Mouse (Mus musculus) left cerebral cortex, adult 9 months (tissue): ENCODE data around the gene Bex6.
"Not testable (repeated sequence)": the region's sequence is repeated elsewhere in the genome, so short reads cannot be mapped to it uniquely, and the experiment has no call there.

Source experiments
- DNase-seq, 2 experiments: peaks; one replicate each; pipeline ENCODE4 v3.0.0; 2022; ENCODE audit warnings: low spot score in 2 of 2

Bex6 gene

DNA sequence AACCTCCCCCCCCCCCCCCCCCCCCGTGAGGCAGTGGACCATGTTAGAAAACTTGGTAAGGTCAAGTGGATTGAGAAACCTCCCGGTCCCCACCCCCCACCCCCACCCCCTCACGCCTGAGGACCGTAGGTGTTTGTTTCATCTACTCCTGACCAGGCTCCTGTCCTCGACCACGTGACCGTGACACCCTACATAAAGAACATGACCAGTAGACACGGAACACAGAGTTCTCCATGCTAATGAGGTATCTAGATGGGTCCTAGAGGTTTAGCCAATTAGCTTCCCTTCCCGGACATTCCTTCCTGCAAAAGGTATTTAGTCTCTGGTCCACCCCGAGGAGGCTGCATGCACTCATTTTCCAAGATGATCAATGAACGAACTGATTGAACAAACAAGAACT, 6.2 kb upstream of the Bex6 start:
- no peak for DNase-seq

DNA sequence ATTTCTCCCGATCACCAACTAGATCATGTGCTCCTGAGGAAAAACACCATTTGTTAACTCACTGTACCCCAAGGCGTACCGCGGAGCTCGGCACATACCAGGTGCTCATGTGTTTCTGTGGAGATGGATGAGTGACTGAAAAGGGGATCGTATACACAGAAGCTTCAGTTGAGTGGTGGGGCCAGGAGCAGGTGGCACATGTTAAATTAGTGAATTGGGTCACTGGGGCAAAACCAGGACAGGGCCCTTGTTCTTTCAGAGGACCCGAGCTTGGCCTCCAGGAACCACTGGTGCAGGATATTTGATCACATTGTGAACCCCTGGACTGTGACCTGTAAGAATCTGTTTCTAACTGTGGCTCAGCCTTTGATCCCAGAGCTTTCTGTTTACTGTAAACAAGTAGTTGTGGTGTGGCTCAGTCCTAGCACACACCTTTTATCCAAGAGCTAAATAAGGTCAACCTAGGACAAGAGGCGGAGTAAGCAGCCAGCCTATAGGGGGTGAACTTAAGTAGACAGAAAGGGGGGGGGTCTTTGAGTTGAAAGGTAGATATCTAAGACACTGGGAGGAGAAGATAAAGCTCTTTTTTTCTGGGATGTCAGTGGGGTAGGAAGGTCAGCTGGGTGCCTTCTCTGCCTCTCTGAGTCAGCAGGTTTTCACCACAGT, 5.2 kb upstream of the Bex6 start:
- no peak for DNase-seq

DNA sequence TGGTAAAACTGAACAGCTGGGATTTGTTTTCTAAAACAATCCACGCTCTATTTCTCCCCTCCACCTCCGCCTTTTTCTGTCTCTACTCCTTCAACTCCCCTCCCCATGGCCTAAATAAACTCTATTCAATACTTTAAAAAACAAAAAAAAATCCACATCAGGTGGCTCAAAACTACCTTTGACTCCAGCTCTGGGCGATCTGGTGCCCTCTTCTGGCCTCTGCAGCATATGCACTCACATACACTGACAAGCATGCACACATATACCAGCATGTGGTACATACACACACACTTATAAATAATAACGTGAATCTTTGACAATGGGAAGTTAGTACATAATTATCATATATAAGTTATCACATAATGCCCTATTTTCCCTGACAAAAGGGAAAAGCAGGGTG, 4.6 kb upstream of the Bex6 start:
- DNase-seq, result no peak

DNA sequence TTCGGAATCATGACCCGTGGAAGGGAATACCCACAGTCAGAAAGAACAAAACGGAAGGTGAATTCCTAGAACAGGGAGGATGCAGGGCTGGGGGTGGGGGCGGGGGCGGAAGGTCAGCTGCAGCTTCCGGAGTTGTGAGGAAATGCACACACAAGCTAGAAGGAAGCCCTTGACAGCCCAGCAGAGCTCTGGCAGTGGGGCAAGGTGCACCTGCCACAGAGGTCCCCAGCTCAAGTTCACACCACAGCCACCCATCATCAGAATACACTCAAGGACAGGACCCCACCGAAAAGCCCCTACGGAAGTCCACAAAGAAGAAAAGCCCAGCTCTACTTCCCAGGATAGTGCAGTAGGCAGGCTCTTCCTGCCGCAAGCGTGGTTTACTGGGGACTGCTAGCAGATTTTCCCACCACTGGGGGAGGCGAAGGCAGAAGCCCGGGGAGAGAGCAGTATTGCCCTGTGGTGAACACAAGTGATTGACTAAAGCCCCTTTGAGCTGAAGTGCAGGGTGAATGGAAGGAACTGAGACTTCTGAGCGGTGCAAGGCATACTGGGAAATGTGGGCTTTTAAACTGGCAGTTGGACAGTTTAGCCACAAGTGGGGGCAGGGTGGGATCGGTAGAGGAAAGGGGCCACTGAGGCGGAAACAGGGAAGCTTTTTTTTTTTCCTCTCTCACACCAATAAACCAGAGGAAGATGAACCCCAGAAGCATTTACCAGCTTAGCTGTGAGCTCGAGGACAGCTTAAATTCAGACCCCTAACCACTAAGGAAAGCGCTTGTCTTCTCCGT, 2.5 kb upstream of the Bex6 start:
- DNase-seq, result no peak

DNA sequence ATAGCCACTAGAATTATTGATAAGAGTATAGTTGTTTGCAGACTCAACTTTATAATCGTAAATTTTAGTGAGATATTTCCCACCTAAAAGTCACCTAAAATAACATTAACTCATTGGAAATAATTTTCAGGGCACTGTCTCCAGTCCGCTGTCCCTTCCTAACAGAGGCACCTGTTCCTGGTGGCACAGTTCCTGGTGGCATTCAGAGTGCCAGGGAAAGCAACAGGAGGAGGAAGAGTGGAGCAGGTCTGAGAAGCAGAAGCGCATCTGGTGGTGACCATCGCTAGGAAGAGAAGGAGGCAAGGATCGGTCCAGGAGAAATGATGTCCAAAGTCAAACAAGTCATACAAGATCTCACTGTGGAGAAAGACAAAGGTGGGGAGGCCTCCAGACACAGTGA, 6.4 kb downstream of the Bex6 start:
- no peak for DNase-seq

DNA sequence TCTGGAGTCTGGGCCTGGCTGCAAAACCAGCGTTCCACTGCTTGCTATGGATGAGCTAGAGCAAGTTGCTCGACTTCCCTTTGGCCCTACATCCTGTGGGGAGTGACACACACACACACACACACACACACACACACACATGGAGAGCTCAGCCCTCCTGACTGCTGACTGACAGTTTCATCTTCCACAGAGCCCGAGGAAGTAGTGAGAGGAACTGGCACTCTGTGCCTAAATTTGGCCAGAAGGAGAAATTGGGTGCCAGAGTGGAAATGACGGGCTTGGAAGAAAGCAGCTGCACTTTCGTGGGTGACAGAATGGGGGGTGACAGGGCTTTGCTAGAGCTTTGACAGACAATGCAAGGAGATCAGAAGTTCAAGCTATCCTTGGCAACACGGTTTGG, 9.5 kb downstream of the Bex6 start:
- DNase-seq, result peak in 1 of 2 experiments; percentile 37

DNA sequence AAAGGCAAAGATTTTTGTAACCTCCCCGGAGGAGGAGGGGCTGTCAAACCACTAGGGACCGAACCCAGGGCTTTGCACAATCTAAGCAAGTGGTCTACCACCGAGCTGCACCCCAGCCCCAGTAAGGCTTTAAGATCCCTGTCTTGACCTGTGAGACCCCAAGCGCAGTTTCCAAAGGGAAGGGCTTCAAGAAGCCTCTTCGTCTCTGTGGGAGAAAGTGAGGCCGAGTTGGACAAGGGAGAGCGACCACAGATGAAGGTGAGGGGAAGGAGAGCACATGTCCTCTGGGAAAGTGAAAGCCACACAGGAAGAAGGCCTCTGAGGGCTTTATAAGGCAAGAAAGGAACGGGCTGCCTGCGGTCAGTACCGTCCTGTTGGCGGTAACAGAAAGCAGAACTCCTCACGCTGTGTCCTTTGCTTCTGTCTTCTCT, 10.4 kb downstream of the Bex6 start:
- peak in 1 of 2 experiments; percentile 19 for DNase-seq

DNA sequence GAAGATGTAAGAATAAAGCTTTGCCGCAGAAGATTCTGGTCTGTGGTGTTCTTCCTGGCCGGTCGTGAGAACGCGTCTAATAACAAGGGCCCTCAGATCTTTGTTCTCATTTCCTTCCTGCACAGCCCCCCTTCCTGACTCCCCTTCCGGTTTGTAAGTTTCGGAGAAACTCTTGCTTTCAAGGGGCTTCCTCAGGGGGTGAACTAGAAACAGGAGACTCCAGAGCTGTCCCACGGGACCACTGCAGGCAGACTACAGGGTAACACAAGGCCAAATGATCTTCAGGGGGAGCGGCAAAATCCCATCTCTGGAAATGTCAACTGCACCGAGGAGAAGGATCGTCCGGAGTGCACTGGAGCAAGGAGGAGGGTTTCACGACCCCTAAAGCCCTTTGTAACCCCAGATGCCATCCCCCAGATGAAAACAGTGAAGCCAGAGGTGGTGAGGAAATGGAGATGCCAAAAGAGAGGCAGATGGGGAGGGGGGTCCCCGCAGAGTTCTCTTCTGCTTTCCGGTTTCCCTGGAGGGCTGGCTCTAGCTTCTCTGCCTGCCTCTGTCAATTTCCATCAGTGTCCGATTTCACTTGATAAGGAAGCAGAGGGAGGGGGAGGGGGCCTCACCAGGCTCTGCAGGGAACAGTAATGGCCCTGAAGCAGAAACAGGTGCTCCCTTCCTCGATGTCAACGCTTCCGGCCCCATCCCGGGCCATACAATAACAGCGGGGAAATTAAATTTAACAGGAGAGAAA, 20.8 kb downstream of the Bex6 start:
- DNase-seq, result no peak

DNA sequence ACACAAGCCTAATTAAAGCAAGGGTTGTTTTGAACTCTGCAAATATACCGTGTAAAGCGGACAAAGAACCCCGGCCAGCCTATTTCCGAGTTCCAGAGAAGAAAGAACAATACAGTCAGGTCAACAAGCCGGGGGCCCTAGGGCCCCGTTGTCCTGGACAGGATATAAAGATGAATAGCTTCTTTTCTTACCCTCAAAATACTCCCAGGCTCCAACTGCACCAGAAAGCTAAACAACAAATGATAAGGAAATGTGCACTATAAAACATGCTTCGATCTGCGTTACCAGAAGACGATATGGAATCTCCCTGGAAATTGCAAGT, 21.3 kb downstream of the Bex6 start:
- no peak for DNase-seq

DNA sequence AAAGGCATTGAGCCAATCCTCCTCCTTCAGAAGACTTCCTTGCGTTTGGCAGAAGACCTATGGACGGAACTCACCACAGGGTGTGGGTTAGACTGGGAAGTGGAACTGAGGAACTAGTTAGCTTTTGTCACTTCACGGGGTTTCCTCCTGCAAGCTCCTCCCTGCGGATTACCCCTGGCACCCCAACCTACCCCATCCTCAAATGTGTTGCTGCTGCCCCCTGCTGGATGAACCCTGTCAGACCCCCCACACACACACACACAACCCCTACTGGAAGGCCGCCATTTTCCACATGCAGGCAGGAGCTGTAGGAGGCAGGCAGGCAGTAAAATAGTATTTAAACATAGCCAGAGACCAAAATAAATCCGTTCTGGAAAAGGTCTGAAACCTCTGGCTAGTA, 23.1 kb downstream of the Bex6 start:
- DNase-seq, result peak in 1 of 2 experiments; percentile 39

DNA sequence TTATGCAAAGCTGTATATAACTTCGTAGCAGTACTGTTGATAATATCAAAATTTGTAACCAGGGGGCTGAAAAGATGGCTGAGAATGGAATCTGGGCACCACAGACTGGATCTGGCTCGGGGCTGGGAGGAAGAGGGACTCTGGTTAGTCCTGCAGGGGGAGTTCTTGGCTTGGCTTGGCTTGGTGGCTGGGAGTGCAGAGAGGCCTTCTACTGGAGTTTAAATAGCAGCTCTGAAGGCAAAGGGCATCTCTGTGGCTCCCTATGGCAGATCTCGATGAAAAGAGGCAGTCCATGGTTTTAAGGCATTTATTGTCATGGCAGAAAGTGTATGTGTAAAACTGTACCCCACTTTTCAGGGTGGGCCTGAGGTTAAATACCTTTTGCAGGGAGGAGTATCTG, 25.3 kb downstream of the Bex6 start:
- DNase-seq, result no peak

DNA sequence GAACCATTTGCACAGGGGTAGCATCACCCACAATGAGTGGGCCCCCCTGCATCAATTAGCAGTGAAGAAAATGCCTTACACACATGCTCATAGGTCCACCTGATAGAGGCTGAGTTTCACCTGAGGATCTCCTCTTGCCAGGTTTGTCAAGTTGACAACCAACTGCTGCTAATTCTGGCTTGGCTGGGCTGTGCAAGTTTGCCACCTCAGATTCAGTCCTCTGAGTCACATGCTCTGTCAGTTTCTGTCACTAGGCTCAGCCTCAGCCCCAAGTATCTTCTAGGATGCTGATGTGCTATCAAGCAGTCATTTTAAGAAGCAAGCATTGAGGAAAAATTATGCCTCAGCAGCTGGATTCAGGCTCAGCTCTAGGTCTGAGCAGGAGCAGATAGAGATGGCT, 34.5 kb downstream of the Bex6 start:
- no peak for DNase-seq

DNA sequence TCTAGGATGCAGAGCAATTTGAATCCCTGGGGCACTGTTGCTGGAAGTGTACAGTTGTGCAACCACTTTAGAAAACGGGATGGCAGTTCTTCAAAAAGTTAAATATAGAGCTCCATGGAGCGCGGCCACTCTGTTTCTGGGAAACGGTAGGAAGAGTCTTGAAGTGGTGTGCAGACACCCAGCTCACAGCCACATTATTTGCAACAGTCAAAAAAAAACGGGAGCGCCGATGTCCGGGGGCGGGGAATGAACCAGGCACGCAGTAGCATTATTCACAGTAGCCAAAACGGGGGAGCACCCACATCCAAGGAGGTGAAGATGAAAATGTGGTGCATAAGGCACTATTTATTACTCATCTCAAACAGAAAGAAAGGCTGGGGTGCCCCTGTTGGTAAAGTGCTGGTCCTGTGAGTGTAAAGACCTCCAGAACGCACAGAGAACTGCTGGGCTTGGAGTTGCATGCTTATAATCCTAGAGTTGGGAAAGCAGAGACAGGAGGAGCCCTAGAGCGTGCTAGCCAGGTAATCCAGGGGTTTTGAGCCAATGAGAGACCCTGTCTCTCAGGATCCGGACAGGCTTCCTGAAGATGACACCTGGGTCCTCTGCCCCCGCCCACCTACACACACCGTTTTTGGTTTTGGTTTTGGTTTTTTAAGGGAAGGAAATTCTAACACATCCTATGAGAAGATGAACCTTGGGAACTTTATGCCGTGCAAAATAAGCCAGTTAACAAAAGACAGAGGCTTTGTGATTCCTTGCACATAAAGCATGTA, 35.4 kb downstream of the Bex6 start:
- DNase-seq, result peak; percentile 18 to 48

DNA sequence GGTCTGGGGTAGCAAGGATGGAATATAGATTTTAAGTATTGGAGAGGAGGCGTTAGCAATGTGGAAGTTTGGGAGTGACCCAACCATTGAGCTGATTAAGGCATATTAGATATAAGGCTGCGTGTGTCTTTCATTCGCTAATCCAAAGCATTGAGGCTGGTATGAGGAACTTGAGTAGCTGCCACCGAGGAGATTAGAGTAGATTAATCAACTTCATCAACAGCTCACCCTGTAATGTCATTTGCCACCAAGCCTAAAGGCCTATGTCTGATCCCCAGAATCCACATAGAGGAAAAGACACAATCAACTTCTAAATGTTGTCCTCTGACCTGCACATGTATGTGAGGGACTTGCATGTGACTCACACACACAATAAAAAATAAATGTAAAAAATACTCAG, 42.2 kb downstream of the Bex6 start:
- DNase-seq, result no peak

DNA sequence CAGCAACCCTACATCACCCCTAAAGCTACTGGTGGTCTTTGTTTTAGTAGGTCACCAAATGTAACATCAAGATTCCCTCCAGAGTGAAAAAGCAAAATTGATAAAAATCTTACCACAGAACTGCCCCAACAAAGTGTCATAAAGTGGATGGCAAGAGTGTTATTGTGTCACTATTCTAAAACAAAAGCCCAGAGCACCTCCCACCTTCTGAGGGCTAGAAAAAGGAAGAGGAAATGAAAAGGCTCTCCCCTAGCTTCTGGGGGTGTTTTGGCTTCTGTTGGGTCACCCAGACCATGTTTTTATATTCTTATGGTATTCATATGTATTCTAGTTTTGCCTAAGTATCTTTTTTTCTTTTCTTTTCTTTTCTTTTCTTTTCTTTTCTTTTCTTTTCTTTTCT, 42.8 kb downstream of the Bex6 start:
- DNase-seq, result no peak

DNA sequence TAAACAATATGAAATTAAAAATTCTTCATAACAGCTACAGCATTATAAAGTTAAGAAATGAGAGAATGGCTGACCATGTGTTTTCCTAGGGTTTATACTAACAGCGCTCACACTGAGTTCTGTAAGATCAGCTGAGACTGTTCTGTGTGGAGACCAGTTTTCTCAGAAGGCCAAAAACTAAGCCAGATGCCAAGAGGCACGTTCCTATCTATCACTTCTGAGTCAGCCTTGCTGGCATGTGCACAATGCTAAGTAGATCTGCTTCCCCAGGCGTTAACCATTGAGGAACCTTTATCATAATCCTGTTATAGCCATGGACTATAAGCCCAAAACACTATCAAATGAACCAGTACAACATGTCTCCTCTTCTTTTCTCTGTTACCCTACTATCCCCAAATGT, 52.4 kb downstream of the Bex6 start:
- DNase-seq, result not testable (repeated sequence)
